ENCODE assay signal across 8 mouse cellular contexts in the genomic region with DNA sequence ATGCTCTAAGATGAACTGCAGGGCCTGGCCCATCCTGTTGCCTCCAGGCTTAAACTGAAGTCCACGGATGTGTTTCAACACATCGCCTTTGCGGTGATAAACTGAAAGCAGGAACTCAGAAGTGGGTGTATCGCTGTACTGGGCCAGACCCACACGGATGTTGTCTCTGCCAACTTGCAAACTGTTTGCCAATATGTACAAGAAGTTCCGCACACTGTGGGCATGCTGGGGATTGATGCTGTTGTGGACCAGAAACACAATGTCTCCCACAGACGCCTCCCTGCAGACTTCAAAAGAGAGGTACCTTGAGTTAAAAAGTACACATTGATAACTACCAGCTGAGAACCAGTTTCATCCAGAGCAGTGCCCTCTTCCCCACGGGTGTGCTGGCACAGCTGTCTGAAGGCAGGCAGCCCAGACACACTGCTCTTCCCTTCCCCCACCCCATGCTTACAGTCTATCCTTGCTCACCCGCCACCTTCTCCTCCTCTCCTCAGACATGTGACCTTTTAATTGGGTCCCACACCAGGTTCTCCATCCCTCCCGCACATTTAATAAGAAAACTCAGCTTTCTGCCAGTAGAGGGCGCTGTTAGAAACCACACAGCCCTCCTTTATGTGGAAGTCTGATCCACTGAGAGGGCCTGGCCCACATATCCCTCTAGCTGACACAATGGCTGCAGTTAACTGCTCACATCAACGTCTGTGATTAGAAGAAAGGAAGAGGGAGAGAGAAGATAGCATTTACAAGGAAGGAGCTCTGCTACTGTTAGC. TPM values are rescaled to one million over a fixed set of nuclear protein-coding genes. Genes with fewer than 3 reads are reported as not detected.
DNase-seq lines count a peak whose midpoint lies in the region; ATAC-seq lines count a peak whose summit lies in the region.

No protein-coding gene starts in this region.

- H3K27me3 ChIP-seq in forebrain, embryonic 10.5 days (ENCODE audit: poor library complexity, severe bottlenecking), result no peaks in the 10 kb centered on the region
- H3K27me3 ChIP-seq in forebrain, embryonic 15.5 days, result no peaks in the 10 kb centered on the region
- H3K27me3 ChIP-seq in midbrain, embryonic 13.5 days, result no peaks in the 10 kb centered on the region

- 0 out of 2 replicates have a peak overlapping the region, but pooled peaks have one; percentile 48 for H3K27ac ChIP-seq in forebrain, embryonic 10.5 days
- no peak overlapping the region for H3K27ac ChIP-seq in forebrain, embryonic 15.5 days (replicated peaks)
- no peak overlapping the region for H3K27ac ChIP-seq in midbrain, embryonic 13.5 days

- no peaks in the 10 kb centered on the region for H3K36me3 ChIP-seq in forebrain, embryonic 10.5 days (replicated peaks)
- H3K36me3 ChIP-seq in forebrain, embryonic 15.5 days, result no peaks in the 10 kb centered on the region
- H3K36me3 ChIP-seq in midbrain, embryonic 13.5 days, result no peaks in the 10 kb centered on the region

- 60% methylated on average over 12 of the region's 12 CpGs for WGBS in forebrain, embryonic 10.5 days
- WGBS in forebrain, embryonic 15.5 days, result 58% methylated on average over 12 of the region's 12 CpGs
- WGBS in midbrain, embryonic 13.5 days, result 62% methylated on average over 12 of the region's 12 CpGs

- H3K9me3 ChIP-seq in forebrain, embryonic 10.5 days, result no peaks in the 10 kb centered on the region
- H3K9me3 ChIP-seq in forebrain, embryonic 15.5 days, result no peaks in the 10 kb centered on the region
- H3K9me3 ChIP-seq in midbrain, embryonic 13.5 days, result no peaks in the 10 kb centered on the region

- peak; percentile 43 for DNase-seq in forebrain, embryonic 10.5 days (ENCODE audit: extremely low spot score, low spot score)
- peak; percentile 67 to 69 for DNase-seq in B cell, adult 2 months
- DNase-seq in brain, adult 2 months (ENCODE audit: low read depth, low spot score), result peak; percentile 57
- DNase-seq in forelimb bud, embryonic 11.5 days (ENCODE audit: low read depth, low spot score), result peak; percentile 53
- peak; percentile 27 for DNase-seq in layer of hippocampus, adult 9-11 months
- peak; percentile 34 for DNase-seq in thymus, postnatal 0 days (ENCODE audit: low spot score)

- no peak overlapping the region for H3K4me3 ChIP-seq in forebrain, embryonic 10.5 days
- no peak overlapping the region for H3K4me3 ChIP-seq in forebrain, embryonic 15.5 days
- no peak overlapping the region for H3K4me3 ChIP-seq in midbrain, embryonic 13.5 days (replicated peaks)

- H3K4me2 ChIP-seq in forebrain, embryonic 15.5 days (replicated peaks), result no peak overlapping the region
- no peak overlapping the region for H3K4me2 ChIP-seq in midbrain, embryonic 13.5 days (replicated peaks)

- no peak for ATAC-seq in forebrain, embryonic 15.5 days (replicated peaks)
- peak; percentile 43; the same call in 1 of the 2 replicates for ATAC-seq in midbrain, embryonic 13.5 days

- 0 out of 2 replicates have a peak, but pooled peaks cover 7% of the 10 kb centered on the region for H3K4me1 ChIP-seq in forebrain, embryonic 10.5 days
- H3K4me1 ChIP-seq in forebrain, embryonic 15.5 days, result 0 out of 2 replicates have a peak, but pooled peaks cover 4% of the 10 kb centered on the region
- 0 out of 2 replicates have a peak, but pooled peaks cover 5% of the 10 kb centered on the region for H3K4me1 ChIP-seq in midbrain, embryonic 13.5 days (replicated peaks)

- H3K9ac ChIP-seq in forebrain, embryonic 15.5 days (replicated peaks), result no peak overlapping the region
- H3K9ac ChIP-seq in midbrain, embryonic 13.5 days (replicated peaks), result no peak overlapping the region

RNA-seq across cellular contexts. Expression of a gene that starts 16.1 kb away (rescaled TPM):
- 0.20 TPM in 1 of 2 replicates, not detected in the other for polyA plus RNA-seq in forebrain, embryonic 10.5 days (2016; fragmentation: Nextera tagmentation; extraction: Ambion mirVana)
- 0.53 and 0.86 TPM in 2 replicates for polyA plus RNA-seq in forebrain, embryonic 15.5 days (2015; fragmentation: Nextera tagmentation; extraction: Ambion mirVana)
- 0.28 and 0.36 TPM in 2 replicates for polyA plus RNA-seq in midbrain, embryonic 13.5 days (2015; fragmentation: Nextera tagmentation; extraction: Ambion mirVana)
- 0.34 and 1.1 TPM in 2 replicates for polyA plus RNA-seq in thymus, postnatal 0 days (2015; fragmentation: Nextera tagmentation; extraction: Ambion mirVana)
